Mouse (Mus musculus): Measurements from ENCODE around the gene Traip. TPM values are rescaled to one million over a fixed set of nuclear protein-coding genes. Genes with fewer than 3 reads are reported as not detected.

Traip gene
- total RNA-seq, 2 experiments from 2014 or later, result 28.2 to 29.2 TPM

- DNase-seq, result no peak
Measured at GRCm38 (mm10) chr9:107934146-107934545, 15.8 kb upstream of the Traip start.

- no peak for DNase-seq
Measured at GRCm38 (mm10) chr9:107935374-107935773, 14.6 kb upstream of the Traip start, which contains the start of gene Camkv. TSS of gene Camkv (plus strand) at chr9:107935674.

- DNase-seq, result peak; percentile 64 to 68
Measured at GRCm38 (mm10) chr9:107935790-107936214, 14.1 kb upstream of the Traip start.

- DNase-seq, result peak; percentile 64 to 65
Measured at GRCm38 (mm10) chr9:107936215-107936822, 13.6 kb upstream of the Traip start.

GRCm38 (mm10) chr9:107936831-107937230, 13.1 kb upstream of the Traip start:
- no peak for DNase-seq

GRCm38 (mm10) chr9:107947241-107948194, 2.4 kb upstream of the Traip start:
- no peak for DNase-seq

- DNase-seq, result no peak
Measured at GRCm38 (mm10) chr9:107949184-107949921, 583 bp upstream of the Traip start.

GRCm38 (mm10) chr9:107950460-107951355, 772 bp downstream of the Traip start:
- DNase-seq, result peak; percentile 85 to 86

- DNase-seq, result no peak
Measured at GRCm38 (mm10) chr9:107955613-107956289, 5.8 kb downstream of the Traip start.

- no peak for DNase-seq
Measured at GRCm38 (mm10) chr9:107957141-107957540, 7.2 kb downstream of the Traip start.

GRCm38 (mm10) chr9:107959896-107960295, 10.0 kb downstream of the Traip start:
- no peak for DNase-seq

- no peak for DNase-seq
Measured at GRCm38 (mm10) chr9:107960928-107961327, 11.0 kb downstream of the Traip start.

GRCm38 (mm10) chr9:107961351-107961762, 11.4 kb downstream of the Traip start:
- DNase-seq, result peak; percentile 72 to 79

- peak in 1 of 2 experiments; percentile 62 for DNase-seq
Measured at GRCm38 (mm10) chr9:107961881-107962280, 11.9 kb downstream of the Traip start.

- DNase-seq, result no peak
Measured at GRCm38 (mm10) chr9:107962916-107963315, 13.0 kb downstream of the Traip start.

GRCm38 (mm10) chr9:107963700-107964099, 13.8 kb downstream of the Traip start:
- DNase-seq, result no peak

GRCm38 (mm10) chr9:107964681-107965080, 14.7 kb downstream of the Traip start:
- no peak for DNase-seq

- DNase-seq, result no peak
Measured at GRCm38 (mm10) chr9:107966676-107967075, 16.7 kb downstream of the Traip start.

- no peak for DNase-seq
Measured at GRCm38 (mm10) chr9:107967437-107967836, 17.5 kb downstream of the Traip start.

GRCm38 (mm10) chr9:107968531-107968930, 18.6 kb downstream of the Traip start:
- DNase-seq, result no peak

GRCm38 (mm10) chr9:107970311-107970710, 20.4 kb downstream of the Traip start:
- no peak for DNase-seq
